Mouse (Mus musculus) G1E (cell line): ENCODE results near the gene Rnf157.

Source experiments
- CTCF ChIP-seq: IDR thresholded peaks from 2 replicates; pipeline ENCODE4 v1.5.1; 2012; ENCODE audit warnings: low read depth, low read length, inconsistent platforms, mixed read lengths
- GATA1 ChIP-seq: IDR thresholded peaks from 2 replicates; pipeline ENCODE4 v1.6.1; 2012; ENCODE audit warnings: borderline replicate concordance, low read length, inconsistent platforms, mixed read lengths
- POLR2AphosphoS5 ChIP-seq: IDR thresholded peaks from 2 replicates; pipeline ENCODE4 v1.6.1; 2012; ENCODE audit warnings: low read depth, low read length, inconsistent platforms; ENCODE audit not compliant: insufficient replicate concordance
- TAL1 ChIP-seq: conservative IDR thresholded peaks from 2 replicates; pipeline ENCODE4 v1.6.1; 2012; ENCODE audit warnings: low read depth, low read length, inconsistent platforms, mixed read lengths

DNA sequence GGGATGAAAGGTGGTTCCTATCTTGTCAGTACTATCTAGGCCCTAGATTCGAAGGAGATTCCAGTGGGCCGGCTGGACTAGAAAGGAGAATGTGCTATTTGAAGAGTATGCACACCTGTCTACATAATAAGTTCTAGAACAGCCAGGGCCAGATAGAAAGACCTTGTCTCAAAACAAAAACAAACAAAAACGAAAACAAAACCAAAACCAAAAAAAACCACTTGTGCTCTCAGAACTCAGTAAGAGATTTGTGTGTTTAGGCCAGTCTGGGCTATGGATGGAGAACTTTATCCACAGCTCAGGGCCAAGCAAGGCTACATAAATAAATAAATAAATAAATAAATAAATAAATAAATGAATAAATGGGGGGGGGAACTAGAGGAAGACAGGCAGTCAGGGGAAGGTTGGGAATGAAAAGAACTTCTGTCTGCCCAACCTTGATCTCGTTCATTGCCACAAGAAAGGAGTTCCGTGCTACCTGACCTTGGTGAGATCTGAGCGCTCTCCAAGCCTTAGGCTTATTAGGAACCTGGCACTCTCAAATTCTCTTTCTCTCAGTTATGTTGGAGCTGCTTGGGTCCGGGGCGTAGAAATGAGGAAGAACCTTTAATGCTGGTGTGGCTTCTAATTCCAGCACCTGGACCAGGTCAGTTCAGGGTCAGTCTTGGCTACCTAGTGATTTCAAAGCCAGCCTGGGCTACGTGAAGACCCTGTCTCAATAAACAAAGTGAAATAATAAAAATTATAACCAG is 17.2 kb upstream of the Rnf157 start:
- no peak for TF ChIP-seq CTCF
- TF ChIP-seq POLR2AphosphoS5, result no peak
- no peak for TF ChIP-seq TAL1
- no peak for TF ChIP-seq GATA1
